Mouse (Mus musculus) heart, embryonic 16.5 days (tissue): ENCODE results near the gene Numbl. TPM values are rescaled to one million over a fixed set of nuclear protein-coding genes. Genes with fewer than 3 reads are reported as not detected.

Source experiments
- ATAC-seq: fragments of 200-750 bp; cut with Nextera tagmentation; replicated peaks from 2 replicates; pipeline ENCODE4 v1.8.0; 2017; ENCODE audit warnings: moderate number of reproducible peaks; ENCODE audit not compliant: insufficient read depth, low FRiP score; ENCODE audit errors: extremely low read depth
- H3K27ac ChIP-seq: fragments of 300-500 bp; sonication (generic); 2 replicates; pipeline ENCODE4 v1.5.1; 2014; ENCODE audit warnings: mild to moderate bottlenecking, low read length, control low read depth, moderate library complexity
- H3K27me3 ChIP-seq: fragments of 300-500 bp; sonication (generic); 2 replicates; pipeline ENCODE4 v1.6.1; 2014; ENCODE audit warnings: low read length, mixed read lengths; ENCODE audit not compliant: control insufficient read depth, insufficient read depth
- H3K36me3 ChIP-seq: fragments of 300-500 bp; sonication (generic); 2 replicates; pipeline ENCODE4 v1.6.1; 2014; ENCODE audit not compliant: control insufficient read depth, insufficient read depth
- H3K4me1 ChIP-seq: fragments of 300-500 bp; sonication (generic); 2 replicates; pipeline ENCODE4 v1.6.1; 2014; ENCODE audit warnings: low read length, mixed read lengths; ENCODE audit not compliant: control insufficient read depth, insufficient read depth
- H3K4me2 ChIP-seq: fragments of 300-500 bp; sonication (generic); 2 replicates; pipeline ENCODE4 v1.6.1; 2014; ENCODE audit warnings: low read depth, mild to moderate bottlenecking, control low read depth, low read length
- H3K4me3 ChIP-seq: fragments of 300-500 bp; sonication (generic); 2 replicates; pipeline ENCODE4 v1.5.1; 2014; ENCODE audit warnings: mild to moderate bottlenecking, control low read depth, low read length
- H3K9ac ChIP-seq: fragments of 300-500 bp; sonication (generic); 2 replicates; pipeline ENCODE4 v1.6.1; 2014; ENCODE audit warnings: low read length, control low read depth
- H3K9me3 ChIP-seq: fragments of 300-500 bp; sonication (generic); replicated peaks from 2 replicates; pipeline ENCODE4 v1.6.1; 2016; ENCODE audit warnings: low read length; ENCODE audit not compliant: control insufficient read depth
- WGBS: fragments of 180-500 bp; shearing (Covaris S2); extraction: QIAGEN DNeasy Blood & Tissue Kit; methylation state at CpG from one replicate; pipeline ENCODE4 v1.1.7; 2014; 5-methylcytosine and 5-hydroxymethylcytosine counted together
- polyA plus RNA-seq: library from polyadenylated mRNA; unstranded; fragments of >200 nt; fragmentation: Nextera tagmentation; extraction: Ambion mirVana; gene quantifications from 2 replicates; pipeline ENCODE4 v1.2.1, GENCODE M21; 2015

The Numbl gene
- polyA plus RNA-seq, result 8.7 and 10.2 TPM in 2 replicates

GRCm38 (mm10) chr7:27258205-27258899, at the start of gene Numbl:
Gene Numbl (plus strand): TSS chr7:27258433.
- ATAC-seq, result peak; percentile 82
- peak within 1 kb of the TSS; percentile 92 for H3K4me2 ChIP-seq
- peaks cover 3% of the 10 kb centered on the region; the same call in 1 of the 2 replicates for H3K36me3 ChIP-seq
- no peaks in the 10 kb centered on the region for H3K9me3 ChIP-seq
- WGBS, result under 1% methylated on average over 47 of the region's 47 CpGs
- no peaks in the 10 kb centered on the region for H3K27me3 ChIP-seq
- peaks cover 21% of the 10 kb centered on the region for H3K4me1 ChIP-seq
- peak within 1 kb of the TSS; percentile 82 for H3K9ac ChIP-seq
- H3K27ac ChIP-seq, result peak within 1 kb of the TSS; percentile 84
- peak within 1 kb of the TSS; percentile 71 for H3K4me3 ChIP-seq

GRCm38 (mm10) chr7:27212626-27213025, 45.6 kb upstream of the Numbl start:
- H3K36me3 ChIP-seq, result peaks cover 36% of the 10 kb centered on the region
- no peaks in the 10 kb centered on the region for H3K9me3 ChIP-seq
- no peak overlapping the region for H3K4me3 ChIP-seq
- H3K4me1 ChIP-seq, result no peaks in the 10 kb centered on the region
- no peak overlapping the region for H3K9ac ChIP-seq
- H3K27me3 ChIP-seq, result no peaks in the 10 kb centered on the region
- no peak overlapping the region for H3K27ac ChIP-seq
- H3K4me2 ChIP-seq, result no peak overlapping the region
- 83% methylated on average over 2 of the region's 2 CpGs for WGBS
- ATAC-seq, result no peak

GRCm38 (mm10) chr7:27218586-27218985, 39.6 kb upstream of the Numbl start:
- H3K4me3 ChIP-seq, result no peak overlapping the region
- 82% methylated on average over 7 of the region's 7 CpGs for WGBS
- H3K36me3 ChIP-seq, result peaks cover 8% of the 10 kb centered on the region; the same call in 1 of the 2 replicates
- no peak overlapping the region for H3K4me2 ChIP-seq
- no peak overlapping the region for H3K27ac ChIP-seq
- no peaks in the 10 kb centered on the region for H3K9me3 ChIP-seq
- no peaks in the 10 kb centered on the region for H3K27me3 ChIP-seq
- no peak overlapping the region for H3K9ac ChIP-seq
- no peak for ATAC-seq
- H3K4me1 ChIP-seq, result no peaks in the 10 kb centered on the region

- Histone ChIP-seq H3K4me3 (no peak overlapping the region), H3K4me2 (no peak overlapping the region), H3K9ac (no peak overlapping the region), H3K36me3 (0 out of 2 replicates have a peak, but pooled peaks cover 3% of the 10 kb centered on the region), H3K27ac (no peak overlapping the region), H3K27me3 (no peaks in the 10 kb centered on the region), H3K9me3 (no peaks in the 10 kb centered on the region), H3K4me1 (peaks cover 2% of the 10 kb centered on the region; the same call in 1 of the 2 replicates)
- 84% methylated on average over 11 of the region's 11 CpGs for WGBS
- no peak for ATAC-seq
Measured at GRCm38 (mm10) chr7:27219937-27220336, 38.3 kb upstream of the Numbl start.

GRCm38 (mm10) chr7:27221939-27222338, 36.3 kb upstream of the Numbl start:
- H3K4me1 ChIP-seq, result peaks cover 18% of the 10 kb centered on the region
- no peak overlapping the region for H3K4me2 ChIP-seq
- no peak overlapping the region for H3K9ac ChIP-seq
- no peak for ATAC-seq
- WGBS, result 60% methylated on average over 6 of the region's 6 CpGs
- no peaks in the 10 kb centered on the region for H3K9me3 ChIP-seq
- H3K27me3 ChIP-seq, result no peaks in the 10 kb centered on the region
- H3K36me3 ChIP-seq, result no peaks in the 10 kb centered on the region
- H3K4me3 ChIP-seq, result no peak overlapping the region
- H3K27ac ChIP-seq, result no peak overlapping the region

- H3K4me2 ChIP-seq, result no peak overlapping the region
- no peaks in the 10 kb centered on the region for H3K36me3 ChIP-seq
- H3K4me1 ChIP-seq, result peaks cover 24% of the 10 kb centered on the region
- no peaks in the 10 kb centered on the region for H3K27me3 ChIP-seq
- H3K9me3 ChIP-seq, result no peaks in the 10 kb centered on the region
- H3K9ac ChIP-seq, result no peak overlapping the region
- no peak overlapping the region for H3K4me3 ChIP-seq
- no peak for ATAC-seq
- 72% methylated on average over 1 of the region's 1 CpGs for WGBS
- H3K27ac ChIP-seq, result no peak overlapping the region
Measured at GRCm38 (mm10) chr7:27222538-27222937, 35.7 kb upstream of the Numbl start.

- no peaks in the 10 kb centered on the region for H3K36me3 ChIP-seq
- peaks cover 30% of the 10 kb centered on the region for H3K4me1 ChIP-seq
- H3K27ac ChIP-seq, result no peak overlapping the region
- H3K4me2 ChIP-seq, result no peak overlapping the region
- no peaks in the 10 kb centered on the region for H3K27me3 ChIP-seq
- H3K4me3 ChIP-seq, result no peak overlapping the region
- 80% methylated on average over 11 of the region's 11 CpGs for WGBS
- H3K9me3 ChIP-seq, result no peaks in the 10 kb centered on the region
- H3K9ac ChIP-seq, result no peak overlapping the region
- no peak for ATAC-seq
Measured at GRCm38 (mm10) chr7:27224877-27225575, 33.2 kb upstream of the Numbl start.

- no peaks in the 10 kb centered on the region for H3K36me3 ChIP-seq
- peak overlapping the region; percentile 91 for H3K9ac ChIP-seq
- ATAC-seq, result no peak
- H3K9me3 ChIP-seq, result no peaks in the 10 kb centered on the region
- H3K4me1 ChIP-seq, result peaks cover 30% of the 10 kb centered on the region
- peak overlapping the region; percentile 89 for H3K4me2 ChIP-seq
- H3K27me3 ChIP-seq, result no peaks in the 10 kb centered on the region
- no peak overlapping the region for H3K27ac ChIP-seq
- WGBS, result 31% methylated on average over 9 of the region's 9 CpGs
- H3K4me3 ChIP-seq, result peak overlapping the region; percentile 91
Measured at GRCm38 (mm10) chr7:27227276-27227675, 31.0 kb upstream of the Numbl start.

GRCm38 (mm10) chr7:27227676-27228075, 30.6 kb upstream of the Numbl start:
- peaks cover 32% of the 10 kb centered on the region for H3K4me1 ChIP-seq
- H3K27me3 ChIP-seq, result no peaks in the 10 kb centered on the region
- no peak for ATAC-seq
- H3K36me3 ChIP-seq, result no peaks in the 10 kb centered on the region
- H3K9me3 ChIP-seq, result no peaks in the 10 kb centered on the region
- H3K4me2 ChIP-seq, result peak overlapping the region; percentile 89
- peak overlapping the region; percentile 91 for H3K4me3 ChIP-seq
- peak overlapping the region; percentile 91 for H3K9ac ChIP-seq
- peak overlapping the region; percentile 90 for H3K27ac ChIP-seq
- WGBS, result 2% methylated on average over 10 of the region's 10 CpGs
